Mouse (Mus musculus): Measurements from ENCODE around the gene Myadml2.

DNA sequence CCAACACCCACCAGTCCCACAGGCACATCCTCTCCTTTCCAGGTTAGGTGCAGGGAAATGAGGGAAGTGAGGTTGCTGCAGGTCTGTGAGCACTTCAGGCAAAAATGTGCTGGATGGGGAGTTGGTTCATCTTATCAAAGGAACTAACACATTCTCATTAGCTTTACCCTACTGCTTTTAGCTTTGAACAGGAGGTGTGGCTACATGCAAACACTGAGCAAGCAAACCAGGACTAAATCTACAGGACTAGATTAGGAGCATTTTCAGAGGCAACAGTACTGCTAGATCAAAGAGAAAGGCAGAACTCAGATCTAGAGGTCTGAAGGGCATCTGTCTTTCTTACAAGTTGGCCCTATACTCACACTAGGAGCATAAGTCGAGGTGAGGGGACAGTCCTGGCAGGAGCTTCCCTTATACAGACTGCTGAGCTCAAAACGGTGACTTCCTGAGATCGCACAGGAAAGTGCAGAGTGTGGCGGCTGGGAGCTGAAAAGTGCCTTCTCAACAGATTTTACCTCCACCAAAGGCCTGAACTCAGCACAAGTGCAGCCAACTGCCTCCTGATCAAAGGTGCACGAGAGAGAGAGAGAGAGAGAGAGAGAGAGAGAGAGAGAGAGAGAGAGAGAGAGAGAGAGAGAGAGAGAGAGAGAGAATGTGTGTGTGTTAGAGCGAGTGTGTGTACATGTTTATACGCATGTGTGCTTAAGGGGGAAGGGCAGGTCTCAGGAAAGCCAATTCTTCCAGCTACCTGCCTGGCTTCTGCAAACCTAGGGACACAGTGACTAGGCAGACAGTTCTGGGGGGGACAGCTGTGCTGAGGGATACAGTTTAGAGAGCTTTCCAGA, 16.9 kb downstream of the Myadml2 start:
- TF ChIP-seq POLR2A (IDR thresholded peaks at IDR 0.05; ENCODE audit: insufficient read length, low read depth) = no peak
- no peak for TF ChIP-seq MYOD1 (IDR thresholded peaks at IDR 0.05; ENCODE audit: control insufficient read depth in 1 of 3, insufficient read length in 2 of 3, low read depth in 2 of 3)
- no peak for TF ChIP-seq SRF (IDR thresholded peaks at IDR 0.05; ENCODE audit: control insufficient read depth, insufficient read length, low read depth)
- TF ChIP-seq TCF12 (IDR thresholded peaks at IDR 0.05; ENCODE audit: insufficient read depth, poor library complexity, severe bottlenecking) = no peak
- TF ChIP-seq MAX (IDR thresholded peaks at IDR 0.05; ENCODE audit: low read depth) = no peak
- TF ChIP-seq USF1 (IDR thresholded peaks at IDR 0.05; ENCODE audit: low read depth) = no peak
- TF ChIP-seq REST (IDR thresholded peaks at IDR 0.05; ENCODE audit: insufficient read depth, insufficient read length) = no peak
- no peak for TF ChIP-seq E2F4 (IDR thresholded peaks at IDR 0.05; ENCODE audit: insufficient read depth)
- TF ChIP-seq MYOG (IDR thresholded peaks at IDR 0.05; ENCODE audit: control insufficient read depth in 1 of 3, insufficient read depth in 1 of 3, insufficient read length in 2 of 3, low read depth in 2 of 3) = no peak
- no peak for TF ChIP-seq POLR2AphosphoS2 (IDR thresholded peaks at IDR 0.05; ENCODE audit: insufficient read length, low read depth)
- no peak for TF ChIP-seq CEBPB (IDR thresholded peaks at IDR 0.05; ENCODE audit: insufficient read depth, poor library complexity, severe bottlenecking)
